In genomic region chr7:78102396-78102795, GRCm38 (mm10) we compare ENCODE assay signal across 8 mouse cellular contexts.
"Had no signal": no experiment of that assay in that cellular context is flagged by ENCODE, and none has a peak within 500 bp of the region (broad histone marks: within the 10 kb centered on the region; RNA-seq: fewer than 3 reads in every experiment).

No protein-coding gene starts in this region.

- DNase-seq: lung, adult 18-20 months; lung, embryonic 14.5 days; lung, postnatal 10 days; lung, postnatal 4 days; midbrain, embryonic 14.5 days; thymus, adult 18-20 months; thymus, postnatal 14 days; thymus, postnatal 36 days had no signal
